Mouse (Mus musculus) bone marrow macrophage, adult 2 months (primary cell): ENCODE results near the gene Id4.

Experiments
- CTCF ChIP-seq: IDR thresholded peaks from 2 replicates; pipeline ENCODE4 v1.5.1; 2012; ENCODE audit warnings: low read depth, mild to moderate bottlenecking, low read length, moderate library complexity
- POLR2A ChIP-seq: IDR thresholded peaks from 2 replicates; pipeline ENCODE4 v1.6.1; 2012; ENCODE audit warnings: mild to moderate bottlenecking, low read depth, low read length, borderline replicate concordance

DNA sequence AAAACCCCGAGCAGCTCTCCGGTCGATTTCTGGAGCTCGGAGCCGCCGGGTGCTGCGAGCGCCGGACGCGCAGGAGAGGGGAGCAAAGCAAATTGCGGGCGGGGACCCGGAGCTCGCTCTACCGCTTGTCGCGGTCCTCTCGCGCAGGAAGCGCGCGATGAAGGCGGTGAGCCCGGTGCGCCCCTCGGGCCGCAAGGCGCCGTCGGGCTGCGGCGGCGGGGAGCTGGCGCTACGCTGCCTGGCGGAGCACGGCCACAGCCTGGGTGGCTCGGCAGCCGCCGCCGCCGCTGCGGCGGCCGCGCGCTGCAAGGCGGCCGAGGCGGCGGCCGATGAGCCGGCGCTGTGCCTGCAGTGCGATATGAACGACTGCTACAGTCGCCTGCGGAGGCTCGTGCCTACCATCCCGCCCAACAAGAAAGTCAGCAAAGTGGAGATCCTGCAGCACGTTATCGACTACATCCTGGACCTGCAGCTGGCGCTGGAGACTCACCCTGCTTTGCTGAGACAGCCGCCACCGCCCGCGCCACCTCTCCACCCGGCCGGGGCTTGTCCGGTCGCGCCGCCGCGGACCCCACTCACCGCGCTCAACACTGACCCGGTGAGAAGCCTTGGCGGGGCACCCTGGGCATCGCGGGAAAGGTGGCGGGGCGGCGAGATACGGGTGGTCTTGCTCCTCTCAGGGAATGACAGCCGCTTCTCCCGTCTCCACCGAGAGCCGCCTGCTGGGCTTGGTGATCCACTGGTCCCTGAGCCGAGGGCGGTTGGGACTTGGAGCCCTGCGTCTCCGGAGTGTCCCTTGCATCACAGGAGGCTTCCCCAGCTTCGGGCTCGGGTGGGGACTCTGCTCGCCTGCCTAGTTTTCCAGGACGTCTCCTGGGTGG is 553 bp downstream of the Id4 start:
- TF ChIP-seq POLR2A (no peak), CTCF (no peak)
